Mouse (Mus musculus) G1E (cell line): ENCODE measurements around the gene Vmn1r179.

Experiments
- CTCF ChIP-seq: IDR thresholded peaks from 2 replicates; pipeline ENCODE4 v1.5.1; 2012; ENCODE audit warnings: low read depth, low read length, inconsistent platforms, mixed read lengths
- GATA1 ChIP-seq: IDR thresholded peaks from 2 replicates; pipeline ENCODE4 v1.6.1; 2012; ENCODE audit warnings: borderline replicate concordance, low read length, inconsistent platforms, mixed read lengths
- GATA2 ChIP-seq: IDR thresholded peaks from 2 replicates; pipeline ENCODE4 v1.6.1; 2012; ENCODE audit warnings: low read depth, low read length, inconsistent platforms, borderline replicate concordance
- POLR2AphosphoS5 ChIP-seq: IDR thresholded peaks from 2 replicates; pipeline ENCODE4 v1.6.1; 2012; ENCODE audit warnings: low read depth, low read length, inconsistent platforms; ENCODE audit not compliant: insufficient replicate concordance
- TAL1 ChIP-seq: conservative IDR thresholded peaks from 2 replicates; pipeline ENCODE4 v1.6.1; 2012; ENCODE audit warnings: low read depth, low read length, inconsistent platforms, mixed read lengths

- no peak for TF ChIP-seq CTCF
- TF ChIP-seq GATA1, result no peak
- no peak for TF ChIP-seq TAL1
- TF ChIP-seq GATA2, result no peak
- TF ChIP-seq POLR2AphosphoS5, result no peak
Observed at GRCm38 (mm10) chr7:23950332-23950731, 23.6 kb downstream of the Vmn1r179 start, which contains the start of gene Vmn1r180.
